Mouse (Mus musculus) forebrain, embryonic 11.5 days (tissue): ENCODE results near the gene Olfr126. TPM values are rescaled to one million over a fixed set of nuclear protein-coding genes. Genes with fewer than 3 reads are reported as not detected.

Experiments used
- ATAC-seq: fragments of 200-750 bp; cut with Nextera tagmentation; replicated peaks from 2 replicates; pipeline ENCODE4 v1.8.0; 2017; ENCODE audit warnings: moderate TSS enrichment; ENCODE audit not compliant: low FRiP score
- DNase-seq: peaks from one replicate; pipeline ENCODE4 v3.0.0-alpha.2; 2017; ENCODE audit warnings: low spot score
- H3K27ac ChIP-seq: fragments of 300-500 bp; sonication (generic); 2 replicates; pipeline ENCODE4 v1.5.1; 2014; ENCODE audit warnings: low read depth, low read length
- H3K27me3 ChIP-seq: fragments of 300-500 bp; sonication (generic); 2 replicates; pipeline ENCODE4 v1.6.1; 2014; ENCODE audit warnings: mild to moderate bottlenecking, low read length, mixed read lengths; ENCODE audit not compliant: control insufficient read depth, insufficient read depth
- H3K36me3 ChIP-seq: fragments of 300-500 bp; sonication (generic); 2 replicates; pipeline ENCODE4 v1.6.1; 2014; ENCODE audit warnings: mild to moderate bottlenecking, low read length, moderate library complexity, mixed read lengths; ENCODE audit not compliant: control insufficient read depth, insufficient read depth
- H3K4me1 ChIP-seq: fragments of 300-500 bp; sonication (generic); replicated peaks from 2 replicates; pipeline ENCODE4 v1.6.1; 2014; ENCODE audit warnings: low read length, mixed read lengths; ENCODE audit not compliant: control insufficient read depth, insufficient read depth
- H3K4me2 ChIP-seq: fragments of 300-500 bp; sonication (generic); 2 replicates; pipeline ENCODE4 v1.6.1; 2014; ENCODE audit warnings: low read depth, mild to moderate bottlenecking, low read length, moderate library complexity, mixed read lengths; ENCODE audit not compliant: severe bottlenecking
- H3K4me3 ChIP-seq: fragments of 300-500 bp; sonication (generic); 2 replicates; pipeline ENCODE4 v1.5.1; 2014; ENCODE audit warnings: low read depth, low read length
- H3K9ac ChIP-seq: fragments of 300-500 bp; sonication (generic); 2 replicates; pipeline ENCODE4 v1.6.1; 2014; ENCODE audit warnings: low read length
- H3K9me3 ChIP-seq: fragments of 300-500 bp; sonication (generic); 2 replicates; pipeline ENCODE4 v1.6.1; 2016; ENCODE audit warnings: low read length, mixed read lengths; ENCODE audit not compliant: control insufficient read depth
- WGBS: fragments of 180-500 bp; shearing (Covaris S2); extraction: QIAGEN DNeasy Blood & Tissue Kit; methylation state at CpG from one replicate; pipeline ENCODE4 v1.1.7; 2014; 5-methylcytosine and 5-hydroxymethylcytosine counted together
- polyA plus RNA-seq: library from polyadenylated mRNA; unstranded; fragments of >200 nt; fragmentation: Nextera tagmentation; extraction: Ambion mirVana; gene quantifications from 2 replicates; pipeline ENCODE4 v1.2.1, GENCODE M21; 2014

Gene Olfr126
- not detected in 2 replicates for polyA plus RNA-seq

DNA sequence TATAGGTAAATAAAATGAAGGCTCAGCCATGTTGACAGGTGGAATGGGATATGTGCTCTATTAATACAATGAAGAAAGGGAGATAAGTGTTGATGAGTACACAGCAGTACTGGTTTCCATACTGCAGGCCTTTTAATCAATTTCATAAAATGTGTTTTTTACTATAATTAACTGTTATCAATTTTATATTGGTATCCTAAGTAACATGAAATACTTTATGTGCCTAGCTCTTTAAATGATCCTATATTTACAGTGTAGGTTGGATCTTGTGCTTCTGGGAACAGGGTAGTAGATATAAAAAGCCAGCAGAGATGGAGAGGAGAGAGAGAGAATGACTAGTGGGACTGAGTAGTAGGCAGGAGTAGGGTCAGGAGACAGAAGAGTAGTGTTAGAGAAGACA, at the start of gene Olfr126:
Olfr126 (plus strand) TSS at position 301 of the 400 bp plus-strand sequence.
- Histone ChIP-seq H3K4me1 (no peaks in the 10 kb centered on the region), H3K27me3 (no peaks in the 10 kb centered on the region), H3K9ac (no peak within 1 kb of the TSS), H3K9me3 (no peaks in the 10 kb centered on the region), H3K36me3 (no peaks in the 10 kb centered on the region), H3K27ac (no peak within 1 kb of the TSS), H3K4me2 (no peak within 1 kb of the TSS), H3K4me3 (no peak within 1 kb of the TSS)
- DNase-seq (no peak), ATAC-seq (no peak)

DNA sequence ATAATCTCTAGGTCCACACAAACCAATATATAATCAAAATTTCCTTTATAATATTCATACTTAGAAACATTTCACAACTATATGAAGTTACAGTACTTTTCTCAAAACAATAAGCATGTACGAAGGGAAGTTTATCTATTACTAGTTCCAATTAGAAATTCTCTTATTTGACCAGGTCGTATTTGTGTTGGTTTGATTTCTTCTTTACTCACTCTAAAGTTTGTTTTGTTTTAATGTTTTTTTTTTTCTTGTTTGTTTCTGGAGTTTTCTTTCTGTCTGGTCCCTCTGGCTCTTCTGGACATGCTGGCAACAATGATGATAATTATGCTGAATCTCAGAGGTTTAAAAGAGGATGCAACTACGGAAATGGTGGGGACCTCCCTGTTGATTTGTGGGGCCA, 47.7 kb upstream of the Olfr126 start, which contains the start of gene Olfr124:
Olfr124 (plus strand) TSS at position 301 of the 400 bp plus-strand sequence.
- 89% methylated on average over 3 of the region's 3 CpGs for WGBS
- H3K4me2 ChIP-seq: no peak within 1 kb of the TSS

DNA sequence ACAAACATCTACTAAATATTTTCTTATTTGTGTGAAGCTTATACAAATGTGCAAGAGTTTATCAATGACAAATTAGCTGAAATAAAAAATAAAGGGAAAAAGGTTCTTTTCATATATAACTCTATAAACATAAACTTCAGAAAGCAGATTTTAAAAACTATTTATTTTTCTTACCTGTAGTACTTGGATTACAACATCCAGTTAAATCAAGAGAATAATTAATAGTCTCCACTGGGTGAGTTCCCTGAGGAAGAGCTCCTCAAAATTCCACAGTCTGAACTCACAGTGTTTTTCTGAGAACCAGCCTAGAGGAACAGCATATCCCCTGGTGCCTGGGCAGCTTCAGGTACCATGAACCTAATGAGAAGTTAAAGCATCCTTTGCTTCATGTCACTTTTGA, 14.6 kb upstream of the Olfr126 start, which contains the start of gene Olfr125:
Olfr125 (plus strand) TSS at position 301 of the 400 bp plus-strand sequence.
- DNase-seq (no peak), ATAC-seq (no peak)
- Histone ChIP-seq H3K9ac (no peak within 1 kb of the TSS), H3K9me3 (no peaks in the 10 kb centered on the region), H3K4me2 (no peak within 1 kb of the TSS), H3K27ac (no peak within 1 kb of the TSS), H3K4me3 (no peak within 1 kb of the TSS), H3K4me1 (no peaks in the 10 kb centered on the region), H3K36me3 (no peaks in the 10 kb centered on the region), H3K27me3 (no peaks in the 10 kb centered on the region)

More for the DNA sequence above, 47.7 kb upstream of the Olfr126 start, which contains the start of gene Olfr124:
- no peaks in the 10 kb centered on the region for H3K9me3 ChIP-seq
- no peak within 1 kb of the TSS for H3K4me3 ChIP-seq
- H3K27me3 ChIP-seq: no peaks in the 10 kb centered on the region
- ATAC-seq (no peak), DNase-seq (no peak)
- no peak within 1 kb of the TSS for H3K9ac ChIP-seq
- H3K4me1 ChIP-seq: no peaks in the 10 kb centered on the region
- H3K36me3 ChIP-seq: no peaks in the 10 kb centered on the region
- no peak within 1 kb of the TSS for H3K27ac ChIP-seq

DNA sequence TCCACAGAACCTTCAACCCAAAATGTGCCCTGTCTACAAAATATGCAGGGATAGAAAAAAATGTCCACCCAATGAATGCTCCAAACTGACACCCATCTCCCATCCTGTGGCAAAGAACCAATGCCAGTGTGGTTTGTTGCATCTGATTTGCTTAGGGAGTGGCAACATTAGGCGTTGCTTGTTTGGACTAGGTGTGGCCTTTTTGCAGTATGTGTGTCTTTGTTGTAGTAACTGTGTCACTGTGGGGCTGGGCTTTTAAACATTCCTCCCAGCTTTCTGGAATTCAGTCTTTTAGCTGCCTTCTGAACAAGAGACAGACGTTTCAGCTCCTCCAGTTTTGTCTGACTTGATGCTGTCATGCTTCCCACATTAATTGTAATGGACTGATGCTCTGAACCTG, 16.6 kb downstream of the Olfr126 start:
- no peaks in the 10 kb centered on the region for H3K27me3 ChIP-seq
- WGBS: 67% methylated on average over 2 of the region's 2 CpGs

GRCm38 (mm10) chr17:37869676-37870205, 22.5 kb downstream of the Olfr126 start:
- H3K4me3 ChIP-seq: no peak overlapping the region
- 23% methylated on average over 8 of the region's 8 CpGs for WGBS
- H3K9ac ChIP-seq: no peak overlapping the region
- H3K27ac ChIP-seq: no peak overlapping the region
- no peaks in the 10 kb centered on the region for H3K9me3 ChIP-seq
- H3K36me3 ChIP-seq: no peaks in the 10 kb centered on the region
- no peak for ATAC-seq
- H3K4me2 ChIP-seq: no peak overlapping the region
- no peaks in the 10 kb centered on the region for H3K27me3 ChIP-seq
- DNase-seq: peak; percentile 48
- no peaks in the 10 kb centered on the region for H3K4me1 ChIP-seq

More for the DNA sequence above, 16.6 kb downstream of the Olfr126 start:
- H3K9ac ChIP-seq: no peak overlapping the region
- no peak overlapping the region for H3K4me2 ChIP-seq
- ATAC-seq (no peak), DNase-seq (no peak)
- no peaks in the 10 kb centered on the region for H3K36me3 ChIP-seq
- H3K4me1 ChIP-seq: no peaks in the 10 kb centered on the region
- no peak overlapping the region for H3K27ac ChIP-seq
- H3K4me3 ChIP-seq: no peak overlapping the region
- H3K9me3 ChIP-seq: no peaks in the 10 kb centered on the region

GRCm38 (mm10) chr17:37873830-37874229, 26.5 kb downstream of the Olfr126 start:
- Histone ChIP-seq H3K9me3 (no peaks in the 10 kb centered on the region), H3K36me3 (no peaks in the 10 kb centered on the region), H3K9ac (no peak overlapping the region), H3K4me2 (no peak overlapping the region), H3K4me3 (no peak overlapping the region), H3K4me1 (no peaks in the 10 kb centered on the region), H3K27ac (no peak overlapping the region), H3K27me3 (no peaks in the 10 kb centered on the region)
- 88% methylated on average over 3 of the region's 3 CpGs for WGBS
- ATAC-seq (no peak), DNase-seq (no peak)

DNA sequence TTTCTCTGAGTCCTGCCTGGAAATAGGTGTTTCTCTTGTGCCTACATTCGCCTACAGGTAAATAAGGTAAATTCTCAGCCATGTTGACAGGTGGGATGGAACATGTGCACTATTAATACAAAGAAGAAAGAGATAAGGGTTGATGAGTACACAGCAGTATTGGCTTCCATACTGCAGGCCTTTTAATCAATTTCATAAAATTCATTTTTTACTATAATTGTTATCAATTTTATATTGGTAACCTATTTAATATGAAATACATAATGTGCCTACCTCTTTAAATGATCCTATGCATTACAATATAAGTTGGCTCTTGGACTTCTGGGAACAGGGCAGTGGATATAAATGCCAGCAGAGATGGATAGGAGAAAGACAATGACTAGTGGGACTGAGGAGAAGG, 52.9 kb downstream of the Olfr126 start, which contains the start of gene Olfr127:
Olfr127 (plus strand) TSS at position 301 of the 400 bp plus-strand sequence.
- ATAC-seq (no peak), DNase-seq (no peak)
- Histone ChIP-seq H3K9ac (no peak within 1 kb of the TSS), H3K9me3 (no peaks in the 10 kb centered on the region), H3K4me3 (no peak within 1 kb of the TSS), H3K36me3 (no peaks in the 10 kb centered on the region), H3K27me3 (no peaks in the 10 kb centered on the region), H3K27ac (no peak within 1 kb of the TSS), H3K4me2 (no peak within 1 kb of the TSS), H3K4me1 (no peaks in the 10 kb centered on the region)
- 81% methylated on average over 1 of the region's 1 CpGs for WGBS

Other genes with a start within 250 kb of the Olfr126 start
- not detected in 2 replicates for gene Olfr115, start 220.4 kb upstream of the Olfr126 start, polyA plus RNA-seq
- not detected in 2 replicates for gene Olfr116, start 220.3 kb upstream of the Olfr126 start, polyA plus RNA-seq
- gene Olfr117, start 183.7 kb upstream of the Olfr126 start, polyA plus RNA-seq: not detected in 2 replicates
- not detected in 2 replicates for gene Olfr118, start 180.5 kb upstream of the Olfr126 start, polyA plus RNA-seq
- not detected in 2 replicates for gene Olfr119, start 150.9 kb upstream of the Olfr126 start, polyA plus RNA-seq
- gene Olfr120, start 125.7 kb upstream of the Olfr126 start, polyA plus RNA-seq: not detected in 2 replicates
- not detected in 2 replicates for gene Olfr121, start 98.6 kb upstream of the Olfr126 start, polyA plus RNA-seq
- not detected in 2 replicates for gene Olfr122, start 78.9 kb upstream of the Olfr126 start, polyA plus RNA-seq
- gene Olfr123, start 54.0 kb upstream of the Olfr126 start, polyA plus RNA-seq: not detected in 2 replicates
- not detected in 2 replicates for gene Olfr124, start 47.6 kb upstream of the Olfr126 start, polyA plus RNA-seq
- gene Olfr125, start 14.5 kb upstream of the Olfr126 start, polyA plus RNA-seq: not detected in 2 replicates
- not detected in 2 replicates for gene Olfr127, start 53.0 kb downstream of the Olfr126 start, polyA plus RNA-seq
- gene Olfr128, start 73.1 kb downstream of the Olfr126 start, polyA plus RNA-seq: not detected in 2 replicates
- not detected in 2 replicates for gene Olfr761, start 105.6 kb downstream of the Olfr126 start, polyA plus RNA-seq
- not detected in 2 replicates for gene Olfr129, start 212.6 kb downstream of the Olfr126 start, polyA plus RNA-seq
- not detected in 2 replicates for gene Olfr130, start 216.4 kb downstream of the Olfr126 start, polyA plus RNA-seq
- not detected in 2 replicates for gene Olfr131, start 241.2 kb downstream of the Olfr126 start, polyA plus RNA-seq